Mouse (Mus musculus) CH12.LX (cell line): Measurements from ENCODE around the gene Syne4. TPM values are rescaled to one million over a fixed set of nuclear protein-coding genes. Genes with fewer than 3 reads are reported as not detected.

Experiments used
- DNase-seq: peaks from one replicate; pipeline ENCODE4 v3.0.0-alpha.2; 2013; ENCODE audit errors: extremely low read depth
- H3K27ac ChIP-seq: 2 replicates; pipeline ENCODE4 v1.5.1; 2012; ENCODE audit warnings: low read depth, mild to moderate bottlenecking, control low read depth, moderate library complexity; ENCODE audit not compliant: insufficient read depth
- H3K27me3 ChIP-seq: replicated peaks from 2 replicates; pipeline ENCODE3; 2012; ENCODE audit warnings: inconsistent platforms
- H3K36me3 ChIP-seq, 2 experiments: replicated peaks in 1 of 2; 2 replicates each; pipeline versions ENCODE3 to v1.6.1; 2012; ENCODE audit warnings: inconsistent platforms in 1 of 2, low read length in 1 of 2, mild to moderate bottlenecking in 1 of 2, mixed read lengths in 1 of 2, moderate library complexity in 1 of 2; ENCODE audit not compliant: control insufficient read depth in 1 of 2, insufficient read depth in 1 of 2
- H3K4me1 ChIP-seq, 2 experiments: 2 replicates each; pipeline ENCODE4 v1.6.1; 2012; ENCODE audit warnings: inconsistent platforms in 1 of 2, moderate library complexity in 1 of 2; ENCODE audit not compliant: insufficient read depth in 2 of 2, control insufficient read depth in 1 of 2
- H3K4me2 ChIP-seq: 2 replicates; pipeline ENCODE4 v1.6.1; 2012; ENCODE audit warnings: low read depth, mild to moderate bottlenecking, control low read depth; ENCODE audit not compliant: poor library complexity, insufficient read depth, severe bottlenecking
- H3K4me3 ChIP-seq, 3 experiments: fragments of 150-350 bp in 1 of 3; sonication (generic) in 1 of 3; replicated peaks in 1 of 3; 2 replicates each; pipeline versions ENCODE3 to v1.5.1; 2011 to 2012; ENCODE audit warnings: low read depth in 2 of 3, low read length in 2 of 3, mild to moderate bottlenecking in 2 of 3, moderate library complexity in 2 of 3, control low read depth in 1 of 3, improper control_type of control experiment in 1 of 3, inconsistent platforms in 1 of 3, mixed read lengths in 1 of 3; ENCODE audit not compliant: poor library complexity in 1 of 3
- H3K79me2 ChIP-seq: replicated peaks from 2 replicates; pipeline ENCODE4 v1.6.1; 2012; ENCODE audit warnings: mild to moderate bottlenecking, moderate library complexity; ENCODE audit not compliant: control insufficient read depth, poor library complexity, insufficient read depth, severe bottlenecking; ENCODE audit errors: extremely low read depth
- H3K9ac ChIP-seq: 2 replicates; pipeline ENCODE4 v1.6.1; 2012; ENCODE audit warnings: low read depth, mild to moderate bottlenecking, control low read depth, moderate library complexity; ENCODE audit not compliant: insufficient read depth
- H3K9me3 ChIP-seq: replicated peaks from 2 replicates; pipeline ENCODE3; 2012; ENCODE audit warnings: low read length, inconsistent platforms, mixed read lengths
- BHLHE40 ChIP-seq: IDR thresholded peaks from 2 replicates; pipeline ENCODE4 v1.6.1; 2011; ENCODE audit warnings: mild to moderate bottlenecking, low read depth, low read length, improper control_type of control experiment
- CHD1 ChIP-seq: IDR thresholded peaks from 2 replicates; pipeline ENCODE4 v1.6.1; 2012; ENCODE audit warnings: low read depth, low read length, improper control_type of control experiment, inconsistent platforms
- CHD2 ChIP-seq: IDR thresholded peaks from 2 replicates; pipeline ENCODE4 v1.6.1; 2011; ENCODE audit warnings: low read length, improper control_type of control experiment
- EP300 ChIP-seq: IDR thresholded peaks from 2 replicates; pipeline ENCODE4 v1.6.1; 2011; ENCODE audit warnings: low read length, improper control_type of control experiment
- ETS1 ChIP-seq: conservative IDR thresholded peaks from 2 replicates; pipeline ENCODE4 v1.6.1; 2012; ENCODE audit warnings: low read depth, mild to moderate bottlenecking, inconsistent platforms, low read length, improper control_type of control experiment, moderate library complexity
- IRF4 ChIP-seq: IDR thresholded peaks from 2 replicates; pipeline ENCODE4 v1.6.1; 2014; ENCODE audit warnings: low read depth, mild to moderate bottlenecking, inconsistent platforms, low read length, improper control_type of control experiment
- MYC ChIP-seq: IDR thresholded peaks from 2 replicates; pipeline ENCODE4 v1.6.1; 2011; ENCODE audit warnings: low read depth, mild to moderate bottlenecking, improper control_type of control experiment, low read length
- NELFE ChIP-seq: IDR thresholded peaks from 2 replicates; pipeline ENCODE4 v1.6.1; 2011; ENCODE audit warnings: low read depth, low read length, improper control_type of control experiment
- NRF1 ChIP-seq: IDR thresholded peaks from 2 replicates; pipeline ENCODE4 v1.6.1; 2014; ENCODE audit warnings: low read depth, mild to moderate bottlenecking, inconsistent platforms, low read length, improper control_type of control experiment, moderate library complexity
- PAX5 ChIP-seq: IDR thresholded peaks from 2 replicates; pipeline ENCODE4 v1.6.1; 2012; ENCODE audit warnings: low read length, inconsistent platforms, mixed read lengths
- POLR2A ChIP-seq: IDR thresholded peaks from 2 replicates; pipeline ENCODE4 v1.6.1; 2011; ENCODE audit warnings: low read depth, mild to moderate bottlenecking, improper control_type of control experiment, low read length
- RAD21 ChIP-seq: IDR thresholded peaks from 2 replicates; pipeline ENCODE4 v1.6.1; 2011; ENCODE audit warnings: low read depth, mild to moderate bottlenecking, low read length, improper control_type of control experiment, moderate library complexity
- TBP ChIP-seq: conservative IDR thresholded peaks from 2 replicates; pipeline ENCODE4 v1.6.1; 2011; ENCODE audit warnings: low read depth, low read length, improper control_type of control experiment
- USF1 ChIP-seq: IDR thresholded peaks from 2 replicates; pipeline ENCODE4 v1.6.1; 2014; ENCODE audit warnings: low read depth, mild to moderate bottlenecking, inconsistent platforms, low read length, improper control_type of control experiment
- ZKSCAN1 ChIP-seq: IDR thresholded peaks from 2 replicates; pipeline ENCODE4 v1.6.1; 2012; ENCODE audit warnings: low read depth, inconsistent platforms, low read length, improper control_type of control experiment, borderline replicate concordance
- ZNF384 ChIP-seq: IDR thresholded peaks from 2 replicates; pipeline ENCODE4 v1.6.1; 2012; ENCODE audit warnings: low read depth, low read length, improper control_type of control experiment, inconsistent platforms
- dilution Hi-C: fragments of 300-500 bp; cut with MboI; formaldehyde crosslinking; loops from 2 replicates; pipeline ENCODE4 v1.14.3; 2020; ENCODE audit warnings: low sequenced_read_pairs; ENCODE audit not compliant: extremely low pct_unique_long_range_greater_than_20kb, extremely low pct_ligation_motif_present
- in situ Hi-C: fragments of 300-500 bp; cut with MboI; formaldehyde crosslinking; loops from 3 replicates; pipeline ENCODE4 v1.14.3; 2019; ENCODE audit warnings: low sequenced_read_pairs, low pct_ligation_motif_present, low pct_unique_long_range_greater_than_20kb, mixed read lengths
- polyA plus RNA-seq: library from polyadenylated mRNA; unstranded; fragments of >175 nt; gene quantifications from 2 replicates; pipeline ENCODE4 v1.2.1, GENCODE M21; 2012; ENCODE audit warnings: low read depth; ENCODE audit not compliant: insufficient read length
- total RNA-seq, 2 experiments: library from RNA; depleted of rRNA; stranded (reverse); fragments of 300-350 nt in 1 of 2; fragments of >200 nt in 1 of 2; gene quantifications; 2 replicates each; pipeline ENCODE4 v1.2.3; 2012 to 2014

Gene Syne4
- total and polyA plus RNA-seq, 3 experiments: 0.70 to 3.1 (median 1.9) TPM

DNA sequence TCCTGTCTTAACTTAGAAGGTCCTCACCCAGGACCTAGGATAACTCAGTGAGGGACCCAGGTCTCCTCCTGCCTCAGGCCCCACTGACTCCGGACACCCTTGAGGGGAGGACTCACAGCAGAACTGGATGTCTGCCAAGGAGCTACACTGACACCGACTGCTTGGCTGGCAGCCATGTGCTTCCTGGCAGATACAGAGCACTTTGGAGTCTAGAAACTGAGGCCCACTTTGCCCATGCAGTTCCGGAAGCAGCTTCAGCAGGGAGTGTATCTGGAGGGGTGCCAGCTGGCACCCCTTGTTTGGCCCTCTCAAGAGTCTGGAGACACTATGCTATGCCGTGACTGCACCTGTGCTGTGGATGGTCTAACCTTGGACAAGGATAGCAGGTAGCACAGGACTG, 18.8 kb downstream of the Syne4 start:
- Histone ChIP-seq H3K4me3 (no peak overlapping the region), H3K36me3 (no peaks in the 10 kb centered on the region), H3K27ac (no peak overlapping the region), H3K9ac (no peak overlapping the region)
- in situ Hi-C loops (no loop called here), dilution Hi-C loops (no loop called here)
- no peak for TF ChIP-seq USF1
- TF ChIP-seq TBP: no peak
- no peak for TF ChIP-seq PAX5
- no peak for TF ChIP-seq CHD1
- TF ChIP-seq NELFE: no peak
- TF ChIP-seq MYC: no peak
- no peak for TF ChIP-seq BHLHE40
- TF ChIP-seq, all 38 proteins: peak for 0
- no peak for DNase-seq
- Histone ChIP-seq H3K27me3 (peaks cover 78% of the 10 kb centered on the region), H3K4me2 (no peak overlapping the region), H3K4me1 (peaks cover 2 to 4% of the 10 kb centered on the region in 2 experiments; a peak in 2 of 4 replicates), H3K9me3 (peaks cover 8% of the 10 kb centered on the region), H3K79me2 (no peaks in the 10 kb centered on the region)

DNA sequence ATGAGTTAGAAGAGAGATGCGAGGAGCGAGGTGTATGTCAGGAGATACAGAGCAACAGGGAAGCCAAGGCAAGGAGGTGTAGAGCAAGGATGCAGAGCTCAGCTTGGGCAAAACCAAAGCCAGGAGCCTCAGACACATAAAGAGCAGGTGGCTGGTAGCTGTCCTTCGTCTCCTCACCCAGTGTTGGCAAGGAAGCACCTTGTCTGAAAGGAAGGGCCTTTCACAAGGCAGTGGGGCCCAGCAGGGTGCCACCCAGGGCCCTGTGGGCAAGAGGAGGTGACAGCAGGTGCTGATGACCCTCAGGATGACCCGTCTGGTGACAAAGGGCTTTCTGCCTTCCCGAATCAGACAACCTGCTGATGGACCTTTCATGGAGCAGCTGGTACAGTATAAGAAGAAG, 20.0 kb downstream of the Syne4 start:
- TF ChIP-seq CHD1 (no peak), EP300 (no peak)
- no peak overlapping the region for H3K4me2 ChIP-seq
- peaks cover 2 to 4% of the 10 kb centered on the region in 2 experiments; a peak in 2 of 4 replicates for H3K4me1 ChIP-seq
- DNase-seq: no peak
- no peak overlapping the region for H3K9ac ChIP-seq
- peaks cover 81% of the 10 kb centered on the region for H3K27me3 ChIP-seq
- H3K9me3 ChIP-seq: no peaks in the 10 kb centered on the region
- no peaks in the 10 kb centered on the region for H3K79me2 ChIP-seq
- dilution Hi-C loops: no loop called here
- H3K27ac ChIP-seq: no peak overlapping the region
- H3K36me3 ChIP-seq: no peaks in the 10 kb centered on the region
- in situ Hi-C loops: no loop called here
- H3K4me3 ChIP-seq: no peak overlapping the region

DNA sequence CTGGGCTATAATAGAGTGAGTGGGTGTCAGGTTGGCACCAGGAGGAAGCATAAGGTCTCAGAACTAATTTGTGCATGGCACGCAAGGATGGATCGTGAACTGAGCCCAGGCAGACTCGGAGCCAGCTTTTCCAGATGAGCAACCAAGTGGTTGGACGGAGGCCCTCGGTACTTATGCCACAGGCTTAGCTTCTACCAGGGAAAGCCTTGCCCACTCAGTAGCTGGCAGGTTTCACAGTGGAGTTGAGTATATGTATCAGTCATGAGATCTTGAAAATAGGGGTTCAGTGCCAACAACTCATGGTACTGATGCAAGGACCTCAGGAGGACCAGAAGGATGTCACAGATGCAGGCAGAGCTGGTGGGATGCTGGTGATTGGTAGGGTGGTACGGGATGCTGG, 21.1 kb downstream of the Syne4 start:
- H3K9me3 ChIP-seq: no peaks in the 10 kb centered on the region
- H3K27ac ChIP-seq: no peak overlapping the region
- no peak overlapping the region for H3K9ac ChIP-seq
- H3K27me3 ChIP-seq: peaks cover 82% of the 10 kb centered on the region
- H3K4me3 ChIP-seq: no peak overlapping the region
- no peak for TF ChIP-seq ZNF384
- TF ChIP-seq ETS1: no peak
- no peak for TF ChIP-seq EP300
- TF ChIP-seq TBP: no peak
- TF ChIP-seq CHD2: no peak
- no peak for TF ChIP-seq ZKSCAN1
- TF ChIP-seq NRF1: no peak
- no peak for TF ChIP-seq POLR2A
- TF ChIP-seq PAX5: no peak
- TF ChIP-seq RAD21: no peak
- TF ChIP-seq IRF4: no peak
- TF ChIP-seq, all 38 proteins: peak for 0
- dilution Hi-C loops (no loop called here), in situ Hi-C loops (no loop called here)
- Histone ChIP-seq H3K4me1 (peaks cover 2 to 4% of the 10 kb centered on the region in 2 experiments; a peak in 2 of 4 replicates), H3K36me3 (no peaks in the 10 kb centered on the region), H3K79me2 (no peaks in the 10 kb centered on the region), H3K4me2 (no peak overlapping the region)
- no peak for DNase-seq
